Mouse (Mus musculus) forebrain, embryonic 16.5 days (tissue): ENCODE data around the gene Fam110c. TPM values are rescaled to one million over a fixed set of nuclear protein-coding genes. Genes with fewer than 3 reads are reported as not detected.
"Not testable (repeated sequence)": the region's sequence is repeated elsewhere in the genome, so short reads cannot be mapped to it uniquely, and the experiment has no call there.

Experiments used
- ATAC-seq: fragments of 200-750 bp; cut with Nextera tagmentation; 2 replicates; pipeline ENCODE4 v1.8.0; 2017; ENCODE audit warnings: mild to moderate bottlenecking, moderate library complexity
- H3K27ac ChIP-seq: fragments of 300-500 bp; sonication (generic); 2 replicates; pipeline ENCODE4 v1.5.1; 2014; ENCODE audit warnings: low read length, control low read depth
- H3K27me3 ChIP-seq: fragments of 300-500 bp; sonication (generic); replicated peaks from 2 replicates; pipeline ENCODE4 v1.6.1; 2014; ENCODE audit warnings: low read length; ENCODE audit not compliant: control insufficient read depth, insufficient read depth
- H3K36me3 ChIP-seq: fragments of 300-500 bp; sonication (generic); 2 replicates; pipeline ENCODE4 v1.6.1; 2014; ENCODE audit not compliant: control insufficient read depth, insufficient read depth
- H3K4me1 ChIP-seq: fragments of 300-500 bp; sonication (generic); replicated peaks from 2 replicates; pipeline ENCODE4 v1.6.1; 2014; ENCODE audit warnings: low read length; ENCODE audit not compliant: control insufficient read depth, insufficient read depth
- H3K4me2 ChIP-seq: fragments of 300-500 bp; sonication (generic); 2 replicates; pipeline ENCODE4 v1.6.1; 2014; ENCODE audit warnings: mild to moderate bottlenecking, low read length, control low read depth
- H3K4me3 ChIP-seq: fragments of 300-500 bp; sonication (generic); replicated peaks from 2 replicates; pipeline ENCODE4 v1.5.1; 2014; ENCODE audit warnings: mild to moderate bottlenecking, low read length, control low read depth
- H3K9ac ChIP-seq: fragments of 300-500 bp; sonication (generic); replicated peaks from 2 replicates; pipeline ENCODE4 v1.6.1; 2014; ENCODE audit warnings: low read depth, low read length, control low read depth
- H3K9me3 ChIP-seq: fragments of 300-500 bp; sonication (generic); 2 replicates; pipeline ENCODE4 v1.6.1; 2016; ENCODE audit warnings: low read length; ENCODE audit not compliant: control insufficient read depth
- WGBS: fragments of 180-500 bp; shearing (Covaris S2); extraction: QIAGEN DNeasy Blood & Tissue Kit; methylation state at CpG from one replicate; pipeline ENCODE4 v1.1.7; 2014; 5-methylcytosine and 5-hydroxymethylcytosine counted together
- polyA plus RNA-seq: library from polyadenylated mRNA; unstranded; fragments of >200 nt; fragmentation: Nextera tagmentation; extraction: Ambion mirVana; gene quantifications from 2 replicates; pipeline ENCODE4 v1.2.1, GENCODE M21; 2015

The Fam110c gene
- 0.06 and 0.07 TPM in 2 replicates for polyA plus RNA-seq

DNA sequence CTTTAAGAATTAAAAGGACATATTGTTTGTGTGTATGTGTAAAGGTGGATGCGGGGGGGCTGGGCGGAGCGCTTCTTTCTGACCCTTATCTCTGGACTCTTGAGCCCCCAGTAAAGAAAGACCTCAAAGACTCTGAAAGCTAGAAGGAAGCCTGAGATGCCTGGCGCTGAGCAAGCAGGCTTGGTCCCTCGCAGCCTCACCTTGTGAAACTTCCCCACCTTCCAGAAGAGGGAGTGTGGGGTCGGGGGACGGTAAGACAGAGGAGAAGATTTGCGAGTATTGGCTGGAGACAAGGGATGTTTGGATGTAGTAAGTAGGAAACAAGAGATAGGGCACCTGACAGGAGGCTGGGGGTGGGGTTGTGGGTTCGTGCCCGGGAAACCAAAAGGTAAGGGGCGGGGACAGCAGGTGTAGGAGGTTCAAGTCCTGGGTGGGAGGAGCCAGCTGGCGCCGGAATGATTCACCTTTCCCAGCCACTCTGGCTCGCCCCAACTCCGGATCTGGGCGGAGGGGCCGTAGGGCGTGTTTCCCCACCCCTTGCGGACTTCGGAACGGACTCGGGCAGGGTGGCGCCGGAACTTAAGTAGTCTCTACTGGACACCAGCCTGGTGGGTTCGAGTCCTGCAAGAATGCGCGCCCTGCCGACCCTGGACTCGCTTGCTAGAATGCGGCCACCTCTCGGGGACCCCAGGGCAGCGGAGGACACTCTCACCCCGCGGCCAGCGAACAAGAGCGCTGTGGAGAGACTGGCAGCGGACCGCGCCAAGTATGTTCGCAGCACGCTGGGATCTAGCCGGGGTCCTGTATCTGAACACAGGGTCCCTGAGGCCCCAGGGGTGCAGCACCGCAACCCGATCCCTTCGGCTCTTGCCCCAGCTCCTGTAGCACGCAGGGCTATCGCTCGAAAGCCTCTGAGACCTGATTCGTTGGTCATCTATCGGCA lies at the start of gene Fam110c:
Fam110c (plus strand) TSS at position 450 of the 943 bp plus-strand sequence.
- peaks cover 16% of the 10 kb centered on the region for H3K4me1 ChIP-seq
- H3K4me2 ChIP-seq, result peak within 1 kb of the TSS; percentile 89
- H3K9ac ChIP-seq, result peak within 1 kb of the TSS; percentile 32
- no peaks in the 10 kb centered on the region for H3K36me3 ChIP-seq
- peak within 1 kb of the TSS; percentile 46 for H3K4me3 ChIP-seq
- 1% methylated on average over 47 of the region's 50 CpGs for WGBS
- ATAC-seq, result peak; percentile 64
- no peaks in the 10 kb centered on the region for H3K9me3 ChIP-seq
- peaks cover 34% of the 10 kb centered on the region for H3K27me3 ChIP-seq
- no peak within 1 kb of the TSS for H3K27ac ChIP-seq

DNA sequence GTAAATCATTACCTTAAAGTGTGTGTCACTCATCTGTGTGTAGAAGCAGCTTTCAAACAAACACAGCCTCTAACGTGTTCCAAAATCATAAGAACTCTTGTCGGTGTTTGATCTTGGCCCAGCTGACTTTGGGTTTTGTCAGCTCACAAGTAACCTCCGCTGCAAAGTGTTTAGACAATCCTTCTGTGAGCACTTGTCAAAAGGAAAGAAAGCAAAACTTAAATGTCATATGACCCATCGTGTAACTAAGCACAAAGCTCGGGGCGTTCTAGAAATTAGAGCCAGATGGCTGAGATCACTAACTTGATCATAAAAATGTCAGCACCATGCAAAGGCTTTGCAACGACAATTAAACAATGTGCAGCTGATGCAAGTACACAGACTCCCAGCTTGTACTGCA lies 47.2 kb upstream of the Fam110c start:
- no peak for ATAC-seq
- H3K9ac ChIP-seq, result no peak overlapping the region
- no peak overlapping the region for H3K4me2 ChIP-seq
- H3K9me3 ChIP-seq, result peaks cover 5% of the 10 kb centered on the region
- H3K36me3 ChIP-seq, result no peaks in the 10 kb centered on the region
- no peaks in the 10 kb centered on the region for H3K4me1 ChIP-seq
- no peaks in the 10 kb centered on the region for H3K27me3 ChIP-seq
- no peak overlapping the region for H3K4me3 ChIP-seq
- 74% methylated on average over 7 of the region's 7 CpGs for whole genome bisulfite sequencing
- no peak overlapping the region for H3K27ac ChIP-seq

DNA sequence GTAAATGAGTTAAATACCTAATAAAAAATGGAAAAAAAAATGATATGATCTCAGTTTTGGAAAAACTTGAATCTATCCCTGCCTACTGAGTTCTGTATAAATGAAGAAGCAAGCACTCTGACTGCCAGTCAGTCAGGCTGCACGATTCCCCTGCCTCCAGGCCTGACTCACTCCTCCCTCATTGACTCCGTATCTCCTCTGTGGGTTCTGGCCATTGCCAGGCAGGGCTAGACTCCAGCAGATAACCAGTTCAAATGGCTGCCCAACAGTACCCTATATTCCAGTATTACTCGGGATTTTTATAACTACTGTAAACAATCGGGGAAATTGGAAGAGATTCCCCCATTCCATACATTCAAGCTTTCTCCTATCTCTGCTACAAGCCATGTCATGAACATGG lies 21.6 kb upstream of the Fam110c start:
- Histone ChIP-seq H3K9ac (no peak overlapping the region), H3K27me3 (no peaks in the 10 kb centered on the region), H3K4me1 (no peaks in the 10 kb centered on the region), H3K4me2 (no peak overlapping the region), H3K9me3 (no peaks in the 10 kb centered on the region), H3K27ac (no peak overlapping the region), H3K36me3 (no peaks in the 10 kb centered on the region), H3K4me3 (no peak overlapping the region)
- no peak for ATAC-seq
- 88% methylated on average over 4 of the region's 4 CpGs for WGBS

DNA sequence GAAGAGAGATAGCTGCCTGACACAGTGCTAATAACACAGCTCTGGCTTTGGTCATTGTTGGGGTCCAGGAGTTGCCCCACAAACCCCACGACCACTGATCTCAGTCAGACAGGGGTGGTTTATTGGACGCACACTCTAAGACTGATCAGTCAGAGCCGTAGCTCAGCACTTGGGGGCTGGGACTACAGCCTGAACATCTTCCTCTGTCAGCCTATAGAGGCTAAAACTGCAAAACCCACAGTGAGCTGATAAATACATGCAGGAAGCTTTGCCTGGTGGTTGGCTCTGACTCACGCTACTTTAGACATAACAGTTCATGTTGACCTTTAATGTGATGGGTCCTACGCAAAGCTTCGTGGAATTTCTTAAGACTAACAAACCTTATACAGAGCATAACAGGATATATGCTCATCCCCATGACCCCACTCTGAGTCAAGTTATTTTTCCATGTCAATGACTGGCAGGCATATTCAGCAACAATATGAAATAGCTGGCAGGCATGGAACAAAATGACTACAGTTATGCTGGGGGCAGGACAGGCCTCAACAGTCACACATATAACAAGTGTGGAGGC lies 17.3 kb upstream of the Fam110c start:
- ATAC-seq, result no peak
- no peak overlapping the region for H3K9ac ChIP-seq
- no peaks in the 10 kb centered on the region for H3K9me3 ChIP-seq
- no peaks in the 10 kb centered on the region for H3K36me3 ChIP-seq
- H3K27ac ChIP-seq, result no peak overlapping the region
- H3K4me2 ChIP-seq, result no peak overlapping the region
- WGBS, result 91% methylated on average over 6 of the region's 6 CpGs
- H3K4me3 ChIP-seq, result no peak overlapping the region
- no peaks in the 10 kb centered on the region for H3K4me1 ChIP-seq
- no peaks in the 10 kb centered on the region for H3K27me3 ChIP-seq

DNA sequence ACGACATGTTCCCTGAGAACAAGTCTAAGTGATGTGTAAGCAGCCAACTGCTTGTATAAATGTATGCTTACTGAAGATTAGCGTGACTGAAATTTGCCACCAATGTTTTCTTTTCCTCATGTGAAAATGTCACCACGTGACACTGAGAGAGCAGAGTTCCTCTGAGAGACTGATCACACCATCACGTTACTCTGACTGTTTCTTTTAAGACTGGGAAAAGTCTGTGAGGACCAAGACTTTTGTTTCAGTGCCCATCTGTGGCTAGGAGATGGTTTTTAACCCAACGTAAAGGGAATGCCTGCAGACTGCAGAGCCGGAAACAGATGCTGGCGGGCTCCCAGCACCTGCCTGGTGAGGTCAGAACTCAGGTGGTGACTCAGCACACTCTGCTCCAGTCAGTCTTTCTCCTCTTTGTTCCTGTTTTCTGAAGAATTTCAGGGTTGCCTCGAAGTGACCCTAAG lies 14.2 kb upstream of the Fam110c start:
- Histone ChIP-seq H3K4me1 (no peaks in the 10 kb centered on the region), H3K9me3 (no peaks in the 10 kb centered on the region), H3K4me2 (no peak overlapping the region), H3K36me3 (no peaks in the 10 kb centered on the region), H3K27ac (no peak overlapping the region), H3K27me3 (no peaks in the 10 kb centered on the region), H3K4me3 (no peak overlapping the region), H3K9ac (no peak overlapping the region)
- WGBS, result 47% methylated on average over 8 of the region's 8 CpGs
- no peak for ATAC-seq

DNA sequence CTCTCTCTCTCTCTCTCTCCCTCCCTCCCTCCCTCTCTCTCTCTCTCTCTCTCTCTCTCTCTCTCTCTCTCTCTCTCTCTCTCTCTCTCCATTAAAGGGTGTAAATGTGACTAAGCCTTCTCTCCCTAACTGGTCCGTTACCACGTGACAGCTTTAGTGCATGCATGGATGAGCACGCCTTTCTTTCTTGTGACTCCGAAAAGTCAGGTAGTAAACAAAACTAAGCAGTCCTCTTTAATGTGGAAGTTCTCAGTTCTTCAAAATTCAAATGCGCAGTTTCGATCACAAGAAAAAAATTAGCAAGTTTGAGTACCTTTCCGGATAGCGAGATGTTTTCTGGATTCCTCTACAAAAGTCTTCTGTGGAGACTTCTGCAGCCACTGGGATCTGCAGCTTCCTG lies 13.4 kb upstream of the Fam110c start:
- no peak for ATAC-seq
- WGBS, result 44% methylated on average over 8 of the region's 8 CpGs
- no peaks in the 10 kb centered on the region for H3K4me1 ChIP-seq

DNA sequence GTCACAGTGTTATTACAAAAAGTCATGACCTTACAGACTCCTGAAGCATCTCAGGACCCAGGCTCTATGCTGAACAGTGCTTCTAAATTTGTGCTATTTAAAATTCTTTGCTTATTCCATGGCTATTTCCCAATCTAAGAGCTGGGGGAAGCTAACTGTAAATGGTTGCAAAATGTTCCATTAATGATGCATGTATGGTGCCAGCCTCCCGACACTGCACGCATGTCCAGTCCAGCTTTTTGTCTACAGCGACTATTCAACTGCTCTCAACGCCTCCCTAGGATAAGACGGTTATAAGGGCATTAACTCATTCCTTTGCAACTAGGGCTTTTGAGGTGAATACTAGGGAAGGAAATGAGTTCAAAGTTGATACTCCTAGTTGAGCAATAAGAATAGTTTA lies 2.4 kb upstream of the Fam110c start:
- ATAC-seq, result no peak
- H3K27ac ChIP-seq, result no peak overlapping the region
- no peak overlapping the region for H3K4me3 ChIP-seq
- H3K4me1 ChIP-seq, result peaks cover 16% of the 10 kb centered on the region
- no peaks in the 10 kb centered on the region for H3K36me3 ChIP-seq
- no peaks in the 10 kb centered on the region for H3K9me3 ChIP-seq
- no peak overlapping the region for H3K4me2 ChIP-seq
- H3K9ac ChIP-seq, result no peak overlapping the region
- peaks cover 26% of the 10 kb centered on the region for H3K27me3 ChIP-seq
- 80% methylated on average over 5 of the region's 5 CpGs for WGBS

More for the DNA sequence above, 13.4 kb upstream of the Fam110c start:
- Histone ChIP-seq H3K4me2 (no peak overlapping the region), H3K27ac (no peak overlapping the region), H3K36me3 (no peaks in the 10 kb centered on the region), H3K4me3 (no peak overlapping the region), H3K9ac (no peak overlapping the region), H3K9me3 (no peaks in the 10 kb centered on the region), H3K27me3 (no peaks in the 10 kb centered on the region)

DNA sequence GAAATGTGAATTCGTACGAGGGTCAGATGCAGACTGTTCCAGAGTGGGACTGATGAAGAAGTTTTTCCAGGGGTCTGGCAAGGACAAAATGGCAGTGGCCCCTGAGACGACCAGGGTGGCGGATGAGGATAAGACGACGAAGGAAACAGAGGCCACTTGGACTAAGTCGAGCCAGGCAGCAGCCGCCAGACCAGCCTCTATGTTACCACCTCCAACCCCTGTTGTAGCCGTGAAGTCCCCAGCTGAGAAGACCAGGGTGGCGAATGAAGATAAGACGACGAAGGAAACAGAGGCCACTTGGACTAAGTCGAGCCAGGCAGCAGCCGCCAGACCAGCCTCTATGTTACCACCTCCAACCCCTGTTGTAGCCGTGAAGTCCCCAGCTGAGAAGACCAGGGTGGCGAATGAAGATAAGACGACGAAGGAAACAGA lies 710 bp downstream of the Fam110c start:
- 1% methylated on average over 13 of the region's 18 CpGs for WGBS
- peak overlapping the region; percentile 46 for H3K4me3 ChIP-seq
- H3K27ac ChIP-seq, H3K36me3 ChIP-seq, H3K9me3 ChIP-seq: not testable (repeated sequence)
- peak overlapping the region; percentile 24 for H3K9ac ChIP-seq
- peaks cover 16% of the 10 kb centered on the region for H3K4me1 ChIP-seq
- H3K4me2 ChIP-seq, result peak overlapping the region; percentile 89
- H3K27me3 ChIP-seq, result peaks cover 34% of the 10 kb centered on the region
- peak; percentile 38; the same call in 1 of the 2 replicates for ATAC-seq

DNA sequence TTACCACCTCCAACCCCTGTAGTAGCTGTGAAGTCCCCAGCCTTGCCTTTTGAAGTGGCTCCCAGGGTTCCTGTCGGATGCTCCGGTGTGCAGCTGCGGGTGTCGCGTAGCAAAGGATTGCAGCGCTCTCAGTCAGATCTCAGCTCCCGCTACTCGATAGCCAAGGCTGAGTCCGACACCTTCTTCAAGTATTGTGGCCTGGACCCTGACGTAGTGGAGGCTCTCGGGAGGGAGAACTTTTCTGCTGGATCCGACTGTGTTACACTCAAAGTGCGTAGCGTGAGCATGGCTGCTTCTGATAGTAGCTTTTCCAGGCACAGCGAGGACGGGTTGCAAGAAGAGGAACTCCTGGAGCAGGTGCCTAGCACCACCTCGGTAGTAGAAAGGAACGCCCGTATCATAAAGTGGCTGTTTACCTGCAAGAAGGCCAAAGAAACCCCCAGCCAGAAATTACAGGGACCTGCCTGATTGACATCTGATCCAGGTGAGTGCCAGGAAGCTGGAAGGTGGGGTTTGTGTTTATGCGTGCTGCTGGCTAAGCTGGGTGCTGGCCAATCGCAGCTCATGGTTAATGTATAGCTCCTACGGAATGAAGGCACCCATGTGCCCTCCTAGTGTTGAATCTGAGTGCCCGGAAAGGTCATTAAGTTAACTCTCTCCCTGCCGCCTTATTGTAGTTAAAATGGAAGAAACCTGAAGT lies 1.3 kb downstream of the Fam110c start:
- Histone ChIP-seq H3K4me2 (peak overlapping the region; percentile 64), H3K27me3 (peaks cover 34% of the 10 kb centered on the region), H3K36me3 (no peaks in the 10 kb centered on the region), H3K9ac (0 out of 2 replicates have a peak overlapping the region, but pooled peaks have one; percentile 32), H3K4me1 (peaks cover 16% of the 10 kb centered on the region), H3K9me3 (no peaks in the 10 kb centered on the region), H3K27ac (no peak overlapping the region), H3K4me3 (peak overlapping the region; percentile 32)
- WGBS, result 2% methylated on average over 24 of the region's 24 CpGs
- ATAC-seq, result peak; percentile 31; the same call in 1 of the 2 replicates
